ENCODE assay signal across 20 mouse cellular contexts in genomic region chr10:118714595-118714994, GRCm38 (mm10).
DNase-seq lines count a peak whose midpoint lies in the region; ATAC-seq and TF ChIP-seq lines count a peak whose summit lies in the region.
"Had no signal": no experiment of that assay in that cellular context is flagged by ENCODE, and none has a peak within 500 bp of the region (broad histone marks: within the 10 kb centered on the region; RNA-seq: fewer than 3 reads in every experiment).

No protein-coding gene starts in this region.

- intact Hi-C loops in heart, postnatal 10 days (cut with DNase I): loop anchor here (10.0 kb wide), 1 partner anchor 120 kb away; no protein-coding TSS in a partner anchor
- intact Hi-C loops in left cerebral cortex, adult 2 months (cut with DNase I): loop anchor here (5.0 kb wide), 1 partner anchor 72 kb away; no protein-coding TSS in a partner anchor

- no peak; the same call in 1 of the 2 replicates for TF ChIP-seq EP300 in CH12.LX (IDR thresholded peaks at IDR 0.05; ENCODE audit: low read length)

- ATAC-seq in megakaryocyte-erythroid progenitor cell, adult 5-6 weeks (replicated peaks; ENCODE audit: low FRiP score, low TSS enrichment, poor library complexity, severe bottlenecking): peak; percentile 53; the same call in 1 of the 2 replicates
- ATAC-seq in midbrain, embryonic 16.5 days: no peak
- ATAC-seq: forebrain, embryonic 16.5 days; hindbrain, embryonic 16.5 days had no signal

- no peaks in the 10 kb centered on the region for H3K27me3 ChIP-seq in heart, embryonic 10.5 days (ENCODE audit: insufficient read depth, poor library complexity, severe bottlenecking)
- H3K27me3 ChIP-seq in spleen, adult 2 months (ENCODE audit: control insufficient read depth, insufficient read depth, low read length): no peaks in the 10 kb centered on the region; the same call in 1 of the 2 replicates
- no peaks in the 10 kb centered on the region for H3K27me3 ChIP-seq in CH12.LX (replicated peaks)
- H3K27me3 ChIP-seq in midbrain, embryonic 16.5 days (ENCODE audit: control insufficient read depth, insufficient read depth, low read depth, low read length): no peaks in the 10 kb centered on the region
- H3K27me3 ChIP-seq: embryonic facial prominence, embryonic 13.5 days; forebrain, embryonic 12.5 days; heart, embryonic 13.5 days; hindbrain, embryonic 12.5 days had no signal

- 54% methylated on average over 4 of the region's 4 CpGs for WGBS in heart, embryonic 10.5 days
- 51% methylated on average over 4 of the region's 4 CpGs for WGBS in spleen, adult 2 months
- WGBS in midbrain, embryonic 16.5 days: 86% methylated on average over 4 of the region's 4 CpGs

- peaks cover 26% of the 10 kb centered on the region for H3K4me1 ChIP-seq in heart, embryonic 10.5 days
- no peaks in the 10 kb centered on the region; the same call in 1 of the 2 replicates for H3K4me1 ChIP-seq in spleen, adult 2 months (ENCODE audit: control insufficient read depth, insufficient read depth, insufficient read length)
- H3K4me1 ChIP-seq in CH12.LX (ENCODE audit: control insufficient read depth in 1 of 2, insufficient read depth in 2 of 2): peaks cover 6 to 14% of the 10 kb centered on the region in 2 experiments; a peak in 3 of 4 replicates
- no peaks in the 10 kb centered on the region for H3K4me1 ChIP-seq in midbrain, embryonic 16.5 days (ENCODE audit: control insufficient read depth, insufficient read depth, low read length)
- H3K4me1 ChIP-seq: embryonic facial prominence, embryonic 13.5 days had no signal

- in situ Hi-C loops in CH12.LX (cut with MboI; ENCODE audit: low pct_ligation_motif_present, low pct_unique_long_range_greater_than_20kb, low sequenced_read_pairs): no loop called here

- dilution Hi-C loops in CH12.LX (cut with MboI; ENCODE audit: extremely low pct_ligation_motif_present, extremely low pct_unique_long_range_greater_than_20kb, low sequenced_read_pairs): no loop called here

- H3K4me2 ChIP-seq in CH12.LX (ENCODE audit: insufficient read depth, low read depth, poor library complexity, severe bottlenecking): peak overlapping the region; percentile 2; the same call in 1 of the 2 replicates
- no peak overlapping the region for H3K4me2 ChIP-seq in midbrain, embryonic 16.5 days (ENCODE audit: low read length)
- H3K4me2 ChIP-seq: embryonic facial prominence, embryonic 13.5 days; forebrain, embryonic 12.5 days; heart, embryonic 13.5 days; hindbrain, embryonic 12.5 days had no signal

- H3K79me2 ChIP-seq in CH12.LX (replicated peaks; ENCODE audit: control insufficient read depth, extremely low read depth, insufficient read depth, poor library complexity, severe bottlenecking): no peaks in the 10 kb centered on the region

- H3K4me3 ChIP-seq in heart, embryonic 10.5 days: no peak overlapping the region
- H3K4me3 ChIP-seq in spleen, adult 2 months (ENCODE audit: extremely low read depth, insufficient read depth, insufficient read length): peak overlapping the region; percentile 45; the same call in 1 of the 2 replicates
- no peak overlapping the region for H3K4me3 ChIP-seq in CH12.LX (replicated peaks in 1 of 3; ENCODE audit: low read depth in 2 of 3, low read length in 2 of 3, poor library complexity in 1 of 3)
- H3K4me3 ChIP-seq in midbrain, embryonic 16.5 days (ENCODE audit: low read depth, low read length): no peak overlapping the region
- H3K4me3 ChIP-seq in left cerebral cortex, adult 2 months: no peak overlapping the region
- H3K4me3 ChIP-seq: embryonic facial prominence, embryonic 13.5 days; forebrain, embryonic 12.5 days; heart, embryonic 13.5 days; hindbrain, embryonic 12.5 days had no signal

- peak overlapping the region; percentile 75 for H3K27ac ChIP-seq in heart, embryonic 10.5 days
- H3K27ac ChIP-seq in spleen, adult 2 months (ENCODE audit: insufficient read depth, low read length): no peak overlapping the region
- no peak overlapping the region for H3K27ac ChIP-seq in CH12.LX (ENCODE audit: insufficient read depth, low read depth)
- no peak overlapping the region for H3K27ac ChIP-seq in midbrain, embryonic 16.5 days (ENCODE audit: low read length)
- no peak overlapping the region for H3K27ac ChIP-seq in left cerebral cortex, adult 2 months
- H3K27ac ChIP-seq: embryonic facial prominence, embryonic 13.5 days; forebrain, embryonic 12.5 days; heart, embryonic 13.5 days; hindbrain, embryonic 12.5 days had no signal

- DNase-seq in heart, embryonic 10.5 days (ENCODE audit: low spot score): no peak
- no peak for DNase-seq in heart, postnatal 10 days
- DNase-seq in spleen, adult 2 months (ENCODE audit: low read depth in 1 of 2, low spot score in 2 of 2): no peak
- DNase-seq in spleen, adult 12 weeks (ENCODE audit: low spot score): no peak
- DNase-seq in CH12.LX (ENCODE audit: extremely low read depth): no peak
- DNase-seq in left cerebral cortex, adult 2 months (ENCODE audit: extremely low spot score in 1 of 2, low spot score in 2 of 2): no peak
- DNase-seq: adrenal gland, postnatal 10 days; cerebellum, adult 11-12 months; cerebellum, adult 9-10 months; cerebellum, postnatal 36 days; gastrocnemius, postnatal 25 days; heart, postnatal 4 days had no signal

- no peak overlapping the region for H3K9ac ChIP-seq in CH12.LX (ENCODE audit: insufficient read depth, low read depth)
- no peak overlapping the region for H3K9ac ChIP-seq in midbrain, embryonic 16.5 days (ENCODE audit: low read depth, low read length)
- H3K9ac ChIP-seq: embryonic facial prominence, embryonic 13.5 days; forebrain, embryonic 12.5 days; heart, embryonic 13.5 days; hindbrain, embryonic 12.5 days had no signal

- H3K9me3 ChIP-seq in heart, embryonic 10.5 days: no peaks in the 10 kb centered on the region
- no peaks in the 10 kb centered on the region for H3K9me3 ChIP-seq in CH12.LX (replicated peaks; ENCODE audit: low read length)
- no peaks in the 10 kb centered on the region for H3K9me3 ChIP-seq in midbrain, embryonic 16.5 days (replicated peaks; ENCODE audit: control insufficient read depth, low read length, poor library complexity, severe bottlenecking)
- H3K9me3 ChIP-seq: embryonic facial prominence, embryonic 13.5 days; forebrain, embryonic 12.5 days; heart, embryonic 13.5 days; hindbrain, embryonic 12.5 days had no signal

- no peak for TF ChIP-seq POLR2A in spleen, adult 2 months (IDR thresholded peaks at IDR 0.05; ENCODE audit: low read depth, low read length)
- no peak for TF ChIP-seq POLR2A in CH12.LX (IDR thresholded peaks at IDR 0.05; ENCODE audit: low read depth, low read length)

- TF ChIP-seq RAD21 in CH12.LX (IDR thresholded peaks at IDR 0.05; ENCODE audit: low read depth, low read length): no peak

- no peak for TF ChIP-seq CTCF in spleen, adult 2 months (IDR thresholded peaks at IDR 0.05; ENCODE audit: extremely low read depth, insufficient read depth, insufficient read length, insufficient replicate concordance)
- no peak for TF ChIP-seq CTCF in CH12.LX (conservative IDR thresholded peaks at IDR 0.05 in 1 of 2, IDR thresholded peaks at IDR 0.05 in 1 of 2; ENCODE audit: low read depth in 2 of 2, low read length in 2 of 2)
- no peak for TF ChIP-seq CTCF in left cerebral cortex, adult 2 months (IDR thresholded peaks at IDR 0.05)

- no peaks in the 10 kb centered on the region for H3K36me3 ChIP-seq in heart, embryonic 10.5 days
- H3K36me3 ChIP-seq in spleen, adult 2 months (ENCODE audit: control insufficient read depth, insufficient read depth, low read length): no peaks in the 10 kb centered on the region
- no peaks in the 10 kb centered on the region for H3K36me3 ChIP-seq in CH12.LX (replicated peaks in 1 of 2; ENCODE audit: control insufficient read depth in 1 of 2, insufficient read depth in 1 of 2, low read length in 1 of 2)
- H3K36me3 ChIP-seq in midbrain, embryonic 16.5 days (ENCODE audit: control insufficient read depth, insufficient read depth, low read length): no peaks in the 10 kb centered on the region
- H3K36me3 ChIP-seq: embryonic facial prominence, embryonic 13.5 days; forebrain, embryonic 12.5 days; heart, embryonic 13.5 days; hindbrain, embryonic 12.5 days had no signal

TF ChIP-seq in CH12.LX, 34 proteins besides CTCF, POLR2A, EP300 and RAD21:
- TF ChIP-seq E2F4 (IDR thresholded peaks at IDR 0.05; ENCODE audit: insufficient replicate concordance, low read depth, low read length) (no peak), MEF2A (IDR thresholded peaks at IDR 0.05; ENCODE audit: borderline replicate concordance, low read depth, low read length) (peak; percentile 38; the same call in 1 of the 2 replicates)
TF ChIP-seq in CH12.LX: peak in this region for 1.
